Mouse (Mus musculus): ENCODE results near the gene Hoxa6.

DNA sequence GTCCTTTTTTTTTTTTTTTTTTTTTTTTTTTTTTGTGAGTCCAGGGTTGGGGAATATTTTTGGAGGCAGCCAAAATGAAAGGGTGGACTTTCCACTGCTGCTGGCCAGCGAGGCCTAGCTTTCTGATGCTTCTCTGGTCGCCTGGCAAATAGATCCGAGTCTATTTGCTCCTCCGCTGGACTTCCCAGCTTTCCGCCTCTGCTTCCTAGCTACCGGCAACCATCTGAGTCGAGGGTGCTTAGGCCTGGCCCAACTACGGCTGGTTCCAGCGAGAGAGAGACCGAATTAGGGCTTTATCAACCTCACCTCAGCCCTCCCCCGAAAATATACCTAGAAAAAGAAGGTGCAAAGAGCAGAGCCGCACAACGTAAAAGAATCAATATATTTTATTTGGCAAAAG is 14.2 kb upstream of the Hoxa6 start:
- TF ChIP-seq CTCF (IDR thresholded peaks at IDR 0.05; ENCODE audit: insufficient read depth, low read length): no peak
- TF ChIP-seq POLR2A (IDR thresholded peaks at IDR 0.05; ENCODE audit: borderline replicate concordance, extremely low read depth, low read depth, low read length): no peak

All from lung, adult 2 months (tissue).